Mouse (Mus musculus): Measurements from ENCODE around the gene Luc7l2. TPM values are rescaled to one million over a fixed set of nuclear protein-coding genes. Genes with fewer than 3 reads are reported as not detected.

Gene Luc7l2
- polyA plus RNA-seq, 1 experiment = 9.9 TPM

GRCm38 (mm10) chr6:38551989-38552635 lies 978 bp downstream of the Luc7l2 start:
- DNase-seq (ENCODE audit: low read depth, low spot score) = peak; percentile 81

GRCm38 (mm10) chr6:38552636-38553000 lies 1.5 kb downstream of the Luc7l2 start:
- DNase-seq (ENCODE audit: low read depth, low spot score) = no peak
- WGBS = 6% methylated on average over 5 of the region's 5 CpGs

More at GRCm38 (mm10) chr6:38551989-38552635, 978 bp downstream of the Luc7l2 start:
- whole genome bisulfite sequencing = under 1% methylated on average over 32 of the region's 32 CpGs

- DNase-seq (ENCODE audit: low read depth, low spot score) = no peak
- WGBS = 79% methylated on average over 2 of the region's 2 CpGs
These were observed 25.0 kb downstream of the Luc7l2 start for GRCm38 (mm10) chr6:38576096-38576495.

- 91% methylated on average over 3 of the region's 3 CpGs for WGBS
- DNase-seq (ENCODE audit: low read depth, low spot score) = no peak
These were observed 29.2 kb downstream of the Luc7l2 start for GRCm38 (mm10) chr6:38580112-38580857.

GRCm38 (mm10) chr6:38581711-38582110 lies 30.6 kb downstream of the Luc7l2 start:
- 84% methylated on average over 3 of the region's 3 CpGs for WGBS
- DNase-seq (ENCODE audit: low read depth, low spot score) = no peak

- no peak for DNase-seq (ENCODE audit: low read depth, low spot score)
- 89% methylated on average over 4 of the region's 4 CpGs for WGBS
These were observed 46.3 kb downstream of the Luc7l2 start for GRCm38 (mm10) chr6:38597481-38597880.

GRCm38 (mm10) chr6:38609892-38610291 lies 58.8 kb downstream of the Luc7l2 start:
- no peak for DNase-seq (ENCODE audit: low read depth, low spot score)
- 82% methylated on average over 2 of the region's 2 CpGs for WGBS

- DNase-seq (ENCODE audit: low read depth, low spot score) = no peak
- 89% methylated on average over 1 of the region's 1 CpGs for WGBS
These were observed 71.3 kb downstream of the Luc7l2 start for GRCm38 (mm10) chr6:38622406-38622805.

GRCm38 (mm10) chr6:38623457-38623856 lies 72.3 kb downstream of the Luc7l2 start:
- WGBS = 73% methylated on average over 2 of the region's 2 CpGs
- DNase-seq (ENCODE audit: low read depth, low spot score) = no peak

- no peak for DNase-seq (ENCODE audit: low read depth, low spot score)
- 31% methylated on average over 1 of the region's 1 CpGs for WGBS
These were observed 73.3 kb downstream of the Luc7l2 start for GRCm38 (mm10) chr6:38624439-38624838.

GRCm38 (mm10) chr6:38626086-38626485 lies 75.0 kb downstream of the Luc7l2 start:
- WGBS = 97% methylated on average over 5 of the region's 5 CpGs
- no peak for DNase-seq (ENCODE audit: low read depth, low spot score)

GRCm38 (mm10) chr6:38627081-38627480 lies 75.9 kb downstream of the Luc7l2 start:
- 90% methylated on average over 4 of the region's 4 CpGs for WGBS
- no peak for DNase-seq (ENCODE audit: low read depth, low spot score)

- 88% methylated on average over 4 of the region's 4 CpGs for WGBS
- DNase-seq (ENCODE audit: low read depth, low spot score) = no peak
These were observed 76.4 kb downstream of the Luc7l2 start for GRCm38 (mm10) chr6:38627486-38627885.

GRCm38 (mm10) chr6:38629556-38629955 lies 78.4 kb downstream of the Luc7l2 start:
- WGBS = 94% methylated on average over 1 of the region's 1 CpGs
- no peak for DNase-seq (ENCODE audit: low read depth, low spot score)

GRCm38 (mm10) chr6:38632826-38633225 lies 81.7 kb downstream of the Luc7l2 start:
- DNase-seq (ENCODE audit: low read depth, low spot score) = no peak
- 97% methylated on average over 2 of the region's 2 CpGs for WGBS

GRCm38 (mm10) chr6:38634461-38634860 lies 83.3 kb downstream of the Luc7l2 start:
- WGBS = 93% methylated on average over 8 of the region's 8 CpGs
- no peak for DNase-seq (ENCODE audit: low read depth, low spot score)

GRCm38 (mm10) chr6:38635941-38636851 lies 85.1 kb downstream of the Luc7l2 start:
- DNase-seq (ENCODE audit: low read depth, low spot score) = no peak
- 1% methylated on average over 63 of the region's 72 CpGs for WGBS

GRCm38 (mm10) chr6:38636852-38637618 lies 85.9 kb downstream of the Luc7l2 start, which contains the start of gene Klrg2:
Gene Klrg2 (minus strand): TSS chr6:38637242.
- WGBS = 2% methylated on average over 60 of the region's 60 CpGs
- DNase-seq (ENCODE audit: low read depth, low spot score) = peak; percentile 33

- no peak for DNase-seq (ENCODE audit: low read depth, low spot score)
- WGBS = 32% methylated on average over 11 of the region's 11 CpGs
These were observed 89.3 kb downstream of the Luc7l2 start for GRCm38 (mm10) chr6:38640401-38640800.

Measured in large intestine, adult 2 months (tissue).